Mouse (Mus musculus) embryonic facial prominence, embryonic 11.5 days (tissue): Measurements from ENCODE around the gene Parp11. TPM values are rescaled to one million over a fixed set of nuclear protein-coding genes. Genes with fewer than 3 reads are reported as not detected.

Source experiments
- ATAC-seq: fragments of 200-750 bp; cut with Nextera tagmentation; replicated peaks from 2 replicates; pipeline ENCODE4 v1.8.0; 2017; ENCODE audit warnings: low read depth; ENCODE audit not compliant: insufficient number of reproducible peaks, low FRiP score, low TSS enrichment
- DNase-seq: peaks from one replicate; pipeline ENCODE4 v3.0.0-alpha.2; 2015; ENCODE audit warnings: low spot score
- H3K27ac ChIP-seq: fragments of 300-500 bp; sonication (generic); replicated peaks from 2 replicates; pipeline ENCODE4 v1.5.1; 2014; ENCODE audit warnings: mild to moderate bottlenecking, low read depth, low read length, control low read depth
- H3K27me3 ChIP-seq: fragments of 300-500 bp; sonication (generic); 2 replicates; pipeline ENCODE4 v1.6.1; 2014; ENCODE audit warnings: mild to moderate bottlenecking, low read length, moderate library complexity, mixed read lengths; ENCODE audit not compliant: control insufficient read depth, insufficient read depth
- H3K36me3 ChIP-seq: fragments of 300-500 bp; sonication (generic); replicated peaks from 2 replicates; pipeline ENCODE4 v1.6.1; 2014; ENCODE audit warnings: low read depth, mild to moderate bottlenecking, low read length, moderate library complexity, mixed read lengths; ENCODE audit not compliant: control insufficient read depth, insufficient read depth
- H3K4me1 ChIP-seq: fragments of 300-500 bp; sonication (generic); 2 replicates; pipeline ENCODE4 v1.6.1; 2014; ENCODE audit warnings: low read length, mixed read lengths; ENCODE audit not compliant: control insufficient read depth, insufficient read depth
- H3K4me2 ChIP-seq: fragments of 300-500 bp; sonication (generic); 2 replicates; pipeline ENCODE4 v1.6.1; 2014; ENCODE audit warnings: low read depth, mild to moderate bottlenecking, control low read depth, low read length, moderate library complexity
- H3K4me3 ChIP-seq: fragments of 300-500 bp; sonication (generic); 2 replicates; pipeline ENCODE4 v1.5.1; 2014; ENCODE audit warnings: low read depth, low read length, control low read depth
- H3K9ac ChIP-seq: fragments of 300-500 bp; sonication (generic); replicated peaks from 2 replicates; pipeline ENCODE4 v1.6.1; 2014; ENCODE audit warnings: mild to moderate bottlenecking, control low read depth, low read length
- H3K9me3 ChIP-seq: fragments of 300-500 bp; sonication (generic); replicated peaks from 2 replicates; pipeline ENCODE4 v1.6.1; 2016; ENCODE audit warnings: mild to moderate bottlenecking, low read length, inconsistent platforms, mixed read lengths; ENCODE audit not compliant: control insufficient read depth
- WGBS: fragments of 180-500 bp; shearing (Covaris S2); extraction: QIAGEN DNeasy Blood & Tissue Kit; methylation state at CpG from one replicate; pipeline ENCODE4 v1.1.7; 2014; 5-methylcytosine and 5-hydroxymethylcytosine counted together
- polyA plus RNA-seq: library from polyadenylated mRNA; unstranded; fragments of >200 nt; fragmentation: Nextera tagmentation; extraction: Ambion mirVana; gene quantifications from 2 replicates; pipeline ENCODE4 v1.2.1, GENCODE M21; 2014

Parp11 gene
- polyA plus RNA-seq, 1 experiment from 2014 or later = 40.5 TPM

GRCm38 (mm10) chr6:127440416-127441104 is 6.1 kb upstream of the Parp11 start:
- H3K27ac ChIP-seq = no peak overlapping the region
- H3K9me3 ChIP-seq = no peaks in the 10 kb centered on the region
- whole genome bisulfite sequencing = 49% methylated on average over 14 of the region's 14 CpGs
- H3K4me3 ChIP-seq = no peak overlapping the region
- ATAC-seq = peak; percentile 52; the same call in 1 of the 2 replicates
- DNase-seq = peak; percentile 35
- H3K4me1 ChIP-seq = no peaks in the 10 kb centered on the region
- H3K9ac ChIP-seq = 0 out of 2 replicates have a peak overlapping the region, but pooled peaks have one; percentile 13
- H3K4me2 ChIP-seq = no peak overlapping the region
- H3K36me3 ChIP-seq = no peaks in the 10 kb centered on the region
- H3K27me3 ChIP-seq = no peaks in the 10 kb centered on the region

- no peak for DNase-seq
- H3K27me3 ChIP-seq = no peaks in the 10 kb centered on the region
- H3K27ac ChIP-seq = no peak overlapping the region
- no peak for ATAC-seq
- 59% methylated on average over 4 of the region's 4 CpGs for WGBS
- H3K4me2 ChIP-seq = no peak overlapping the region
- H3K9ac ChIP-seq = no peak overlapping the region
- H3K9me3 ChIP-seq = no peaks in the 10 kb centered on the region
- no peaks in the 10 kb centered on the region for H3K36me3 ChIP-seq
- no peak overlapping the region for H3K4me3 ChIP-seq
- no peaks in the 10 kb centered on the region for H3K4me1 ChIP-seq
Measured at GRCm38 (mm10) chr6:127442584-127442983, 4.1 kb upstream of the Parp11 start.

- WGBS = 56% methylated on average over 2 of the region's 2 CpGs
Measured at GRCm38 (mm10) chr6:127443910-127444309, 2.7 kb upstream of the Parp11 start.

GRCm38 (mm10) chr6:127444466-127444865 is 2.2 kb upstream of the Parp11 start:
- Histone ChIP-seq H3K9ac (no peak overlapping the region), H3K27me3 (no peaks in the 10 kb centered on the region), H3K4me2 (no peak overlapping the region), H3K9me3 (no peaks in the 10 kb centered on the region), H3K27ac (no peak overlapping the region), H3K4me1 (no peaks in the 10 kb centered on the region), H3K36me3 (no peaks in the 10 kb centered on the region), H3K4me3 (no peak overlapping the region)
- ATAC-seq (no peak), DNase-seq (no peak)
- WGBS = 67% methylated on average over 4 of the region's 4 CpGs

More at GRCm38 (mm10) chr6:127443910-127444309, 2.7 kb upstream of the Parp11 start:
- Histone ChIP-seq H3K4me2 (no peak overlapping the region), H3K4me3 (no peak overlapping the region), H3K27me3 (no peaks in the 10 kb centered on the region), H3K9ac (no peak overlapping the region), H3K9me3 (no peaks in the 10 kb centered on the region), H3K36me3 (no peaks in the 10 kb centered on the region), H3K4me1 (no peaks in the 10 kb centered on the region), H3K27ac (no peak overlapping the region)
- ATAC-seq = no peak
- DNase-seq = no peak

- Histone ChIP-seq H3K27ac (no peak overlapping the region), H3K9ac (no peak overlapping the region), H3K4me1 (no peaks in the 10 kb centered on the region), H3K36me3 (no peaks in the 10 kb centered on the region), H3K9me3 (no peaks in the 10 kb centered on the region), H3K4me3 (no peak overlapping the region), H3K4me2 (no peak overlapping the region), H3K27me3 (no peaks in the 10 kb centered on the region)
- WGBS = 69% methylated on average over 10 of the region's 10 CpGs
- no peak for ATAC-seq
- DNase-seq = no peak
Measured at GRCm38 (mm10) chr6:127447686-127448460, 1.2 kb downstream of the Parp11 start.

GRCm38 (mm10) chr6:127448869-127449268 is 2.2 kb downstream of the Parp11 start:
- Histone ChIP-seq H3K4me3 (no peak overlapping the region), H3K9ac (no peak overlapping the region), H3K4me1 (no peaks in the 10 kb centered on the region), H3K36me3 (no peaks in the 10 kb centered on the region), H3K4me2 (no peak overlapping the region), H3K9me3 (no peaks in the 10 kb centered on the region), H3K27me3 (no peaks in the 10 kb centered on the region), H3K27ac (no peak overlapping the region)
- WGBS = 67% methylated on average over 2 of the region's 2 CpGs
- ATAC-seq = no peak
- DNase-seq = no peak

GRCm38 (mm10) chr6:127449531-127450422 is 3.1 kb downstream of the Parp11 start:
- 33% methylated on average over 10 of the region's 10 CpGs for WGBS
- no peak overlapping the region for H3K4me3 ChIP-seq
- ATAC-seq = no peak
- no peak overlapping the region for H3K9ac ChIP-seq
- H3K9me3 ChIP-seq = no peaks in the 10 kb centered on the region
- no peaks in the 10 kb centered on the region for H3K27me3 ChIP-seq
- peak; percentile 26 for DNase-seq
- H3K4me2 ChIP-seq = no peak overlapping the region
- H3K27ac ChIP-seq = no peak overlapping the region
- H3K4me1 ChIP-seq = no peaks in the 10 kb centered on the region
- H3K36me3 ChIP-seq = no peaks in the 10 kb centered on the region
